Mouse (Mus musculus) layer of hippocampus, postnatal 25 days (tissue): ENCODE results near the gene Zbtb8a. TPM values are rescaled to one million over a fixed set of nuclear protein-coding genes. Genes with fewer than 3 reads are reported as not detected.
"Not testable (repeated sequence)": the region's sequence is repeated elsewhere in the genome, so short reads cannot be mapped to it uniquely, and the experiment has no call there.

ENCODE experiments used
- DNase-seq, 2 experiments: peaks; one replicate each; pipeline ENCODE4 v3.0.0; 2022; ENCODE audit warnings: mixed read lengths in 2 of 2, low spot score in 1 of 2; ENCODE audit errors: extremely low spot score in 1 of 2
- total RNA-seq, 2 experiments: library from RNA; stranded (reverse); gene quantifications; 2 replicates each; pipeline ENCODE4 v1.2.3; 2021

Zbtb8a gene
- total RNA-seq = 1 to 10 TPM; 4.1 to 5.6 TPM

- DNase-seq = peak; percentile 25 to 26
Observed at GRCm38 (mm10) chr4:129377601-129378390, at the start of gene Zbtb8a. Zbtb8a (minus strand) TSS chr4:129378116.

GRCm38 (mm10) chr4:129418321-129418720, 40.4 kb upstream of the Zbtb8a start:
- no peak for DNase-seq

- DNase-seq = no peak
Observed at GRCm38 (mm10) chr4:129416478-129416877, 38.6 kb upstream of the Zbtb8a start.

GRCm38 (mm10) chr4:129415892-129416291, 38.0 kb upstream of the Zbtb8a start:
- DNase-seq = no peak

- DNase-seq = no peak
Observed at GRCm38 (mm10) chr4:129410991-129411390, 33.1 kb upstream of the Zbtb8a start.

GRCm38 (mm10) chr4:129410532-129410931, 32.6 kb upstream of the Zbtb8a start:
- not testable (repeated sequence) for DNase-seq

GRCm38 (mm10) chr4:129406447-129406846, 28.5 kb upstream of the Zbtb8a start:
- DNase-seq = peak; percentile 24 to 28

- no peak for DNase-seq
Observed at GRCm38 (mm10) chr4:129399813-129400212, 21.9 kb upstream of the Zbtb8a start.

GRCm38 (mm10) chr4:129396960-129397359, 19.0 kb upstream of the Zbtb8a start:
- DNase-seq = no peak

GRCm38 (mm10) chr4:129394089-129394870, 16.4 kb upstream of the Zbtb8a start:
- DNase-seq = no peak

- DNase-seq = no peak
Observed at GRCm38 (mm10) chr4:129390936-129391557, 13.1 kb upstream of the Zbtb8a start.

- DNase-seq = no peak
Observed at GRCm38 (mm10) chr4:129390216-129390743, 12.4 kb upstream of the Zbtb8a start.

GRCm38 (mm10) chr4:129388404-129388803, 10.5 kb upstream of the Zbtb8a start:
- no peak for DNase-seq

GRCm38 (mm10) chr4:129386989-129387388, 9.1 kb upstream of the Zbtb8a start:
- no peak for DNase-seq

GRCm38 (mm10) chr4:129386269-129386946, 8.5 kb upstream of the Zbtb8a start:
- no peak for DNase-seq

- DNase-seq = no peak
Observed at GRCm38 (mm10) chr4:129385685-129386084, 7.8 kb upstream of the Zbtb8a start.

- DNase-seq = no peak
Observed at GRCm38 (mm10) chr4:129384440-129384839, 6.5 kb upstream of the Zbtb8a start.

- no peak for DNase-seq
Observed at GRCm38 (mm10) chr4:129383586-129383985, 5.7 kb upstream of the Zbtb8a start.

GRCm38 (mm10) chr4:129382488-129382887, 4.6 kb upstream of the Zbtb8a start:
- DNase-seq = no peak

GRCm38 (mm10) chr4:129382029-129382428, 4.1 kb upstream of the Zbtb8a start:
- DNase-seq = no peak
